Mouse (Mus musculus) hindlimb bud, embryonic 11.5 days (tissue): ENCODE measurements at regions not wholly inside any gene's neighbourhood (a gene's known extent, or its start where the extent isn't known, plus 50 kb on each side); places are given as distances from the start of the nearest gene placed in this dataset.
A peak's percentile ranks its signal among the peaks of the same experiment; 100 is the strongest.

Source experiments
- DNase-seq: peaks from one replicate; pipeline ENCODE4 v3.0.0-alpha.2; 2012; ENCODE audit warnings: low read depth, low spot score; ENCODE audit errors: extremely low spot score

- no peak for DNase-seq
Observed at GRCm38 (mm10) chr12:112235841-112236240, 89.8 kb downstream of the Kif26a start.

- DNase-seq = peak; percentile 47
Observed at GRCm38 (mm10) chr12:112237061-112237490, 91.1 kb downstream of the Kif26a start.

- no peak for DNase-seq
Observed at GRCm38 (mm10) chr12:112238834-112239233, 92.8 kb downstream of the Kif26a start.

GRCm38 (mm10) chr12:112241740-112242171 lies 95.7 kb downstream of the Kif26a start:
- DNase-seq = no peak

- DNase-seq = no peak
Observed at GRCm38 (mm10) chr12:112243231-112243630, 97.2 kb downstream of the Kif26a start.

- DNase-seq = no peak
Observed at GRCm38 (mm10) chr12:112250894-112251293, 104.9 kb downstream of the Kif26a start.

- DNase-seq = no peak
Observed at GRCm38 (mm10) chr12:112253461-112253860, 107.5 kb downstream of the Kif26a start.

GRCm38 (mm10) chr12:112255223-112255622 lies 109.2 kb downstream of the Kif26a start:
- DNase-seq = no peak

- DNase-seq = no peak
Observed at GRCm38 (mm10) chr12:112257691-112258090, 111.7 kb downstream of the Kif26a start.

GRCm38 (mm10) chr12:112263283-112264056 lies 117.5 kb downstream of the Kif26a start:
- DNase-seq = no peak

- no peak for DNase-seq
Observed at GRCm38 (mm10) chr12:112264201-112264600, 118.2 kb downstream of the Kif26a start.

- no peak for DNase-seq
Observed at GRCm38 (mm10) chr12:112265289-112265969, 119.4 kb downstream of the Kif26a start.

- no peak for DNase-seq
Observed at GRCm38 (mm10) chr12:112274026-112274425, 128.0 kb downstream of the Kif26a start.

GRCm38 (mm10) chr12:112274756-112275155 lies 128.7 kb downstream of the Kif26a start:
- no peak for DNase-seq

- DNase-seq = no peak
Observed at GRCm38 (mm10) chr12:112276651-112277050, 130.6 kb downstream of the Kif26a start.

GRCm38 (mm10) chr12:112277511-112277910 lies 131.5 kb downstream of the Kif26a start:
- DNase-seq = no peak

- no peak for DNase-seq
Observed at GRCm38 (mm10) chr12:112285096-112285495, 139.1 kb downstream of the Kif26a start.

- DNase-seq = no peak
Observed at GRCm38 (mm10) chr12:112288786-112289185, 142.8 kb downstream of the Kif26a start.

GRCm38 (mm10) chr12:112290299-112290698 lies 144.3 kb downstream of the Kif26a start:
- no peak for DNase-seq

- DNase-seq = no peak
Observed at GRCm38 (mm10) chr12:112291748-112292561, 145.9 kb downstream of the Kif26a start.

GRCm38 (mm10) chr12:112293105-112293504 lies 147.1 kb downstream of the Kif26a start:
- DNase-seq = no peak
